ENCODE assay signal across 25 mouse cellular contexts in genomic region chr14:93233599-93233998, GRCm38 (mm10).
A peak's percentile ranks its signal among the peaks of the same experiment; 100 is the strongest.
DNase-seq lines count a peak whose midpoint lies in the region; ATAC-seq and TF ChIP-seq lines count a peak whose summit lies in the region.
"Had no signal": no experiment of that assay in that cellular context is flagged by ENCODE, and none has a peak within 500 bp of the region (broad histone marks: within the 10 kb centered on the region; RNA-seq: fewer than 3 reads in every experiment).

No protein-coding gene starts in this region.

- no peaks in the 10 kb centered on the region for H3K9me3 ChIP-seq in forebrain, embryonic 15.5 days
- H3K9me3 ChIP-seq in forebrain, embryonic 11.5 days (ENCODE audit: control insufficient read depth, low read length), result no peaks in the 10 kb centered on the region
- no peaks in the 10 kb centered on the region for H3K9me3 ChIP-seq in hindbrain, embryonic 16.5 days (ENCODE audit: control insufficient read depth, low read length)
- H3K9me3 ChIP-seq: heart, embryonic 12.5 days; midbrain, embryonic 12.5 days had no signal

- H3K9ac ChIP-seq in forebrain, embryonic 15.5 days (replicated peaks), result no peak overlapping the region
- H3K9ac ChIP-seq in forebrain, embryonic 11.5 days (ENCODE audit: low read length), result no peak overlapping the region
- no peak overlapping the region for H3K9ac ChIP-seq in hindbrain, embryonic 16.5 days (ENCODE audit: low read depth, low read length)
- H3K9ac ChIP-seq: heart, embryonic 12.5 days; liver, postnatal 0 days; midbrain, embryonic 12.5 days had no signal

- ATAC-seq in forebrain, embryonic 15.5 days (replicated peaks), result peak; percentile 46; the same call in 1 of the 2 replicates
- no peak for ATAC-seq in forebrain, embryonic 11.5 days (replicated peaks; ENCODE audit: low FRiP score)
- peak; percentile 84 for ATAC-seq in hindbrain, embryonic 16.5 days
- no peak for ATAC-seq in megakaryocyte-erythroid progenitor cell, adult 5-6 weeks (replicated peaks; ENCODE audit: low FRiP score, low TSS enrichment, poor library complexity, severe bottlenecking)
- ATAC-seq: inflammation-experienced regulatory T-cells, adult 6 months; liver, postnatal 0 days had no signal

- H3K27me3 ChIP-seq in forebrain, embryonic 15.5 days, result no peaks in the 10 kb centered on the region
- H3K27me3 ChIP-seq in forebrain, embryonic 11.5 days (ENCODE audit: control insufficient read depth, insufficient read depth, low read length), result no peaks in the 10 kb centered on the region
- H3K27me3 ChIP-seq in hindbrain, embryonic 16.5 days (replicated peaks; ENCODE audit: control insufficient read depth, insufficient read depth, low read length), result no peaks in the 10 kb centered on the region
- H3K27me3 ChIP-seq: heart, embryonic 12.5 days; midbrain, embryonic 12.5 days had no signal

- no peak for TF ChIP-seq CTCF in brain, embryonic 14.5 days (IDR thresholded peaks at IDR 0.05; ENCODE audit: borderline replicate concordance, extremely low read depth, insufficient read depth, insufficient read length)

- H3K27ac ChIP-seq in forebrain, embryonic 15.5 days (replicated peaks), result no peak overlapping the region
- H3K27ac ChIP-seq in forebrain, embryonic 11.5 days (ENCODE audit: low read depth, low read length), result no peak overlapping the region
- H3K27ac ChIP-seq in hindbrain, embryonic 16.5 days (ENCODE audit: low read depth, low read length), result no peak overlapping the region
- H3K27ac ChIP-seq: left cerebral cortex, adult 2 months; midbrain, embryonic 12.5 days; stomach, postnatal 0 days had no signal

- no peak overlapping the region for H3K4me3 ChIP-seq in forebrain, embryonic 15.5 days
- H3K4me3 ChIP-seq in forebrain, embryonic 11.5 days (ENCODE audit: low read depth, low read length), result no peak overlapping the region
- no peak overlapping the region for H3K4me3 ChIP-seq in hindbrain, embryonic 16.5 days (ENCODE audit: low read length)
- H3K4me3 ChIP-seq: heart, embryonic 12.5 days; left cerebral cortex, adult 2 months; midbrain, embryonic 12.5 days had no signal

- intact Hi-C loops in gastrocnemius, postnatal 36 days (cut with DNase I), result no loop called here

- no peak for DNase-seq in forebrain, embryonic 11.5 days (ENCODE audit: low spot score)
- DNase-seq in Muller cell, postnatal 12 days (ENCODE audit: inconsistent ontology term), result peak; percentile 8
- DNase-seq in brain, embryonic 14.5 days (ENCODE audit: low read depth), result peak; percentile 74
- no peak for DNase-seq in gastrocnemius, postnatal 36 days
- DNase-seq in spleen, postnatal 10 days (ENCODE audit: low spot score in 2 of 2), result no peak
- DNase-seq: B cell, adult 2 months; cerebellum, adult 11 months; cerebellum, postnatal 36 days; heart, postnatal 14 days; kidney, adult 8-10 months; kidney, postnatal 25 days; left cerebral cortex, postnatal 4 days; liver; liver, postnatal 0 days; lung, postnatal 36 days; right cerebral cortex, postnatal 4 days; thymus, postnatal 14 days had no signal

- no peaks in the 10 kb centered on the region for H3K36me3 ChIP-seq in forebrain, embryonic 15.5 days
- H3K36me3 ChIP-seq in forebrain, embryonic 11.5 days (ENCODE audit: control insufficient read depth, insufficient read depth, low read length), result no peaks in the 10 kb centered on the region
- H3K36me3 ChIP-seq in hindbrain, embryonic 16.5 days (ENCODE audit: control insufficient read depth, insufficient read depth, low read length), result no peaks in the 10 kb centered on the region
- H3K36me3 ChIP-seq: heart, embryonic 12.5 days; midbrain, embryonic 12.5 days had no signal

- peaks cover 8% of the 10 kb centered on the region; the same call in 1 of the 2 replicates for H3K4me1 ChIP-seq in forebrain, embryonic 15.5 days
- no peaks in the 10 kb centered on the region for H3K4me1 ChIP-seq in forebrain, embryonic 11.5 days (replicated peaks; ENCODE audit: control insufficient read depth, insufficient read depth, low read length)
- H3K4me1 ChIP-seq in hindbrain, embryonic 16.5 days (ENCODE audit: control insufficient read depth, insufficient read depth, low read depth, low read length), result no peaks in the 10 kb centered on the region
- H3K4me1 ChIP-seq: heart, embryonic 12.5 days; midbrain, embryonic 12.5 days had no signal

- no peak for TF ChIP-seq POLR2A in brain, embryonic 14.5 days (IDR thresholded peaks at IDR 0.05; ENCODE audit: borderline replicate concordance, extremely low read depth, insufficient read depth, insufficient read length, poor library complexity, severe bottlenecking)

- H3K4me2 ChIP-seq in forebrain, embryonic 15.5 days (replicated peaks), result no peak overlapping the region
- H3K4me2 ChIP-seq in forebrain, embryonic 11.5 days (ENCODE audit: low read depth, low read length, severe bottlenecking), result no peak overlapping the region
- no peak overlapping the region for H3K4me2 ChIP-seq in hindbrain, embryonic 16.5 days (ENCODE audit: low read length)
- H3K4me2 ChIP-seq: heart, embryonic 12.5 days; midbrain, embryonic 12.5 days had no signal

- WGBS in forebrain, embryonic 15.5 days, result 43% methylated on average over 6 of the region's 6 CpGs
- 75% methylated on average over 6 of the region's 6 CpGs for WGBS in forebrain, embryonic 11.5 days
- WGBS in hindbrain, embryonic 16.5 days, result 15% methylated on average over 6 of the region's 6 CpGs

Comparison
In these comparisons a context has a peak if more than half of its experiments do, and no peak if none do; other contexts are left out.
1. ATAC-seq: peak in forebrain, embryonic 15.5 days (single experiment) and hindbrain, embryonic 16.5 days (single experiment); none in forebrain, embryonic 11.5 days (single experiment) and megakaryocyte-erythroid progenitor cell, adult 5-6 weeks (single experiment).
2. DNase-seq: peak in Muller cell, postnatal 12 days (single experiment) and brain, embryonic 14.5 days (single experiment); none in forebrain, embryonic 11.5 days (single experiment), gastrocnemius, postnatal 36 days (0 of 2) and spleen, postnatal 10 days (0 of 2).